Mouse (Mus musculus) urinary bladder, postnatal 25 days (tissue): ENCODE data around the gene Dapk2.
A peak's percentile ranks its signal among the peaks of the same experiment; 100 is the strongest.

ENCODE experiments used
- DNase-seq: peaks from one replicate; pipeline ENCODE4 v3.0.0; 2022; ENCODE audit warnings: low spot score

Gene Dapk2

GRCm38 (mm10) chr9:66157958-66158830 is at the start of gene Dapk2:
Dapk2 (plus strand) TSS chr9:66158223.
- peak; percentile 93 for DNase-seq

GRCm38 (mm10) chr9:66109574-66109973 is 48.4 kb upstream of the Dapk2 start:
- DNase-seq, result no peak

GRCm38 (mm10) chr9:66110126-66110525 is 47.9 kb upstream of the Dapk2 start:
- no peak for DNase-seq

DNA sequence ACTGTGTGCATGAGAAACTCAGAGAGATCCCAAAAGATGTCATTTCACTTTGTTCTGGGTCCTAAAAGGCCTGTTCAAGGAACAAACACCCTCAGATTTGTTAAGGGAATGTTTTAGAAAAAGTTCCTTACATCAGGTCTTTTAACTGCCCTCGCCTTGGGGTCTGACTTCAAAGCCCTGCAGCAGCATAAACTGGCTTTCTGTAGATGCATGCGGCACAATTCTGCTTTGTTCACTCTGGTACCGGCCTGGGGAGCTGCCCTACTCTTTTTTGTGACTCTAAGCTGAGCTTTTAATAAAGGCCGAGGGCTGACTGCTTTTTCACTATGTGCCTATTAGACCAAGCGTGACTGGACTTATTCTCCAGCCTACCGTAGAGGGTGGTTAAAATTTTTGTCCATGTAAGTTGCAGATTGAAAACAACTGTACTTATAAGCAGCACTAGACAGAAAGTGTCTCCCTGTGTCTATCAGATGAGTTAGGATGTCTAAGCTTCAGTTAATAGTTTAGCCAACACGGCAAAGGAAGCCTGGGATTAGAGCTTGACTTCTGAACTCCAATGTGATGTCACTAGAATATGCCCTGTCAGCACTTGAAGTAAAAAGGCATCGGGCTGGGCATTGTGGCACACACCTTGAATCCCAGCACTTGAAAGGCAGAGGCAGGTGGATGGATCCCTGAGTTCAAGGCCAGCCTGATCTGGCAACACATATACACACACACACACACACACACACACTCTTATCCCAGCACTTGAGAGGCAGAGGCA is 47.2 kb upstream of the Dapk2 start:
- DNase-seq, result no peak

DNA sequence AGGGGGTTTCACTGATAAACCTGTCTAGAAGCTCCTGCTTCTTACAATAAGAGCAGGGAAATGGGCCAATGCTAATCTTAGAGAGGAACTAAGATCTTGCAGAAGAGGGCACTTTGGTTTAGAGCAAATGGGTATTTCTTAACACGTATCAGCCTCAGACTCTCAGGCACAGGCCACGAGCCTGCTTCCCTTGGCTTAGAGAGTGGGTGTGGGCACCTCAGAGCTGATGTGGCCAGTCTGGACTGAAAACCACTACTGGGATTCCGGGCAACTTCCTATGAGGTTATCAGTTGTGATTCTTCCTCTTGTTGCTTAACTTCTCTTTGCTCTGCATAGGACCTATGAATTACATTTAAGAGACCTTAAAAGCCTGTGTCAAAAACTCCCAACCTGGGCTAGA is 43.7 kb upstream of the Dapk2 start:
- no peak for DNase-seq

- DNase-seq, result no peak
Observed at GRCm38 (mm10) chr9:66116890-66117289, 41.1 kb upstream of the Dapk2 start.

- DNase-seq, result no peak
Observed at GRCm38 (mm10) chr9:66119498-66119897, 38.5 kb upstream of the Dapk2 start.

DNA sequence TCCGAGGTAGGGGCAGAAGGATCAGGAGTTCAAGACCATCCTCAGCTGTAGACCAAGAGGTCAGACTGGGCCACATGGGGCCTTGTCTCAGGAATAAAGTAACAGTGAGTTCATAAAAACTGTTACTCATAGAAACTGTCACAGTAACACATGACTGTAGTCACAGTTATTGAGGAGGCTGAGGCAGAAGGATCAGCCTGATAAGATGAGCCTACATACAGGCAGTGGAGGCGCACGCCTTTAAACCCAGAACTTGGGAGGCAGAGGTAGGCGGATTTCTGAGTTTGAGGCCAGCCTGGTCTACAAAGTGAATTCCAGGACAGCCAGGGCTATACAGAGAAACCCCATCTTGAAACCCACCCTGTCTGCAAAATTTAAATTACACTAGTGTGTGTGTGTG is 37.9 kb upstream of the Dapk2 start:
- no peak for DNase-seq

GRCm38 (mm10) chr9:66120945-66121344 is 37.1 kb upstream of the Dapk2 start:
- DNase-seq, result no peak

- no peak for DNase-seq
Observed at GRCm38 (mm10) chr9:66121421-66121820, 36.6 kb upstream of the Dapk2 start.

- no peak for DNase-seq
Observed at GRCm38 (mm10) chr9:66123648-66124047, 34.4 kb upstream of the Dapk2 start.

GRCm38 (mm10) chr9:66124111-66124531 is 33.9 kb upstream of the Dapk2 start:
- DNase-seq, result peak; percentile 43

- DNase-seq, result peak; percentile 91
Observed at GRCm38 (mm10) chr9:66124681-66125542, 33.1 kb upstream of the Dapk2 start.

GRCm38 (mm10) chr9:66125543-66126455 is 32.2 kb upstream of the Dapk2 start:
- no peak for DNase-seq

- peak; percentile 77 for DNase-seq
Observed at GRCm38 (mm10) chr9:66126456-66127192, 31.4 kb upstream of the Dapk2 start, which contains the start of the genes Snx1 and Ciao2a. Snx1 (minus strand) TSS chr9:66126587. Ciao2a (plus strand) TSS chr9:66126611.

- DNase-seq, result no peak
Observed at GRCm38 (mm10) chr9:66127193-66127546, 30.9 kb upstream of the Dapk2 start.

DNA sequence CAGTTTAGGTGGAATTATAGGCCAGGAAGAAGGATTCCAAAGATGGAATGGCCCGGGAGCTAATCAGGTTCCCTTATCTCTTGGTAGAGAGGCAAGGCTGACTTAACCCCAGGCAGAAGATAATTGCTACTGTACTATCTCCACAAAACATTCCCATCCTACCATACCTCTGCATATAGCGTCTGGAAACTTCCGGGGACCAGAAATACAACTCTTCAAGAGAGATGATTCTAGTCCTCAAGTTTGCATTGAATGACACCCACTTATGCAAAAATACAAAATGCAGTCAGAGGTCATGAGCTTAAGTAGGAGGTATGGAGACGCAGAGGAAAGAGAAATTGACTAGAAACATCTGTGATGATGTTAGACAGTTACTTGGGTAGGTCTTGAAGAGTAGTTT is 30.1 kb upstream of the Dapk2 start:
- DNase-seq, result no peak

DNA sequence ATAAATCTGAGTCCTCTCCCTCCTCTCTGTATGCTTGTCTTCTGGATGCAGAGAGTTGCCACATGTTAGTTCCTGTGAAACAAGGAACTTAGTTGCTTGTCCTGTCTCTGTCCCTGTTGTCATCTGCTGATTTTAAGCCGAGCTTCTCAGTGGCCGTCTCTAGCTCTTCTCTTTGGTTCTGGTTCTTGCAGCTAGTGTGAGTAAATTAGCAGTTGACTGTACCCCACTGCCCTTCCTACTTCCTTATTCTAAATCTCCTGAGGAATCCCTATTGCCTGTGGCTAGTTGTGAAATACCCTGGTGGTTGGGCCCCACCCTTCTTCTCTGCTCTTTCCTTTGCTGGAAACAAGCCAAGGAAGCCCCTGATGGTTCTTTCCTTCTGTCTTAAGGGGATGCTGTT is 26.6 kb upstream of the Dapk2 start:
- no peak for DNase-seq

- no peak for DNase-seq
Observed at GRCm38 (mm10) chr9:66135967-66136366, 22.1 kb upstream of the Dapk2 start.

GRCm38 (mm10) chr9:66138193-66138592 is 19.8 kb upstream of the Dapk2 start:
- DNase-seq, result no peak
